Mouse (Mus musculus) heart, postnatal 0 days (tissue): ENCODE measurements at regions not wholly inside any gene's neighbourhood (a gene's known extent, or its start where the extent isn't known, plus 50 kb on each side); places are given as distances from the start of the nearest gene placed in this dataset.

Experiments
- ATAC-seq: fragments of 200-750 bp; cut with Nextera tagmentation; 2 replicates; pipeline ENCODE4 v1.8.0; 2017; ENCODE audit warnings: low read depth, moderate number of reproducible peaks, moderate library complexity; ENCODE audit not compliant: insufficient read depth
- DNase-seq: peaks from one replicate; pipeline ENCODE4 v3.0.0-alpha.2; 2016; ENCODE audit warnings: low spot score
- H3K27ac ChIP-seq: fragments of 300-500 bp; sonication (generic); 2 replicates; pipeline ENCODE4 v1.5.1; 2014; ENCODE audit warnings: low read depth, mild to moderate bottlenecking
- H3K27me3 ChIP-seq: fragments of 300-500 bp; sonication (generic); 2 replicates; pipeline ENCODE4 v1.6.1; 2014; ENCODE audit warnings: low read length, mixed read lengths; ENCODE audit not compliant: control insufficient read depth, insufficient read depth
- H3K36me3 ChIP-seq: fragments of 300-500 bp; sonication (generic); replicated peaks from 2 replicates; pipeline ENCODE4 v1.6.1; 2014; ENCODE audit warnings: low read length, mixed read lengths; ENCODE audit not compliant: control insufficient read depth, insufficient read depth
- H3K4me1 ChIP-seq: fragments of 300-500 bp; sonication (generic); 2 replicates; pipeline ENCODE4 v1.6.1; 2014; ENCODE audit warnings: antibody characterized with exemption; ENCODE audit not compliant: control insufficient read depth, insufficient read depth
- H3K4me2 ChIP-seq: fragments of 300-500 bp; sonication (generic); 2 replicates; pipeline ENCODE4 v1.6.1; 2014; ENCODE audit warnings: low read depth, mild to moderate bottlenecking, low read length, moderate library complexity
- H3K4me3 ChIP-seq: fragments of 300-500 bp; sonication (generic); 2 replicates; pipeline ENCODE4 v1.5.1; 2014; ENCODE audit warnings: low read depth, low read length
- H3K9ac ChIP-seq: fragments of 300-500 bp; sonication (generic); replicated peaks from 2 replicates; pipeline ENCODE4 v1.6.1; 2014; ENCODE audit warnings: low read depth, low read length, mixed read lengths
- H3K9me3 ChIP-seq: fragments of 300-500 bp; sonication (generic); replicated peaks from 2 replicates; pipeline ENCODE4 v1.6.1; 2016; ENCODE audit warnings: low read length; ENCODE audit not compliant: control insufficient read depth
- CTCF ChIP-seq: IDR thresholded peaks from 2 replicates; pipeline ENCODE4 v1.5.1; 2016; ENCODE audit warnings: antibody characterized with exemption, control low read depth, low read depth
- EP300 ChIP-seq: IDR thresholded peaks from 2 replicates; pipeline ENCODE4 v1.6.1; 2016; ENCODE audit warnings: antibody characterized with exemption, low read depth
- WGBS: fragments of 180-500 bp; shearing (Covaris S2); extraction: QIAGEN DNeasy Blood & Tissue Kit; methylation state at CpG from one replicate; pipeline ENCODE4 v1.1.7; 2014; 5-methylcytosine and 5-hydroxymethylcytosine counted together

DNA sequence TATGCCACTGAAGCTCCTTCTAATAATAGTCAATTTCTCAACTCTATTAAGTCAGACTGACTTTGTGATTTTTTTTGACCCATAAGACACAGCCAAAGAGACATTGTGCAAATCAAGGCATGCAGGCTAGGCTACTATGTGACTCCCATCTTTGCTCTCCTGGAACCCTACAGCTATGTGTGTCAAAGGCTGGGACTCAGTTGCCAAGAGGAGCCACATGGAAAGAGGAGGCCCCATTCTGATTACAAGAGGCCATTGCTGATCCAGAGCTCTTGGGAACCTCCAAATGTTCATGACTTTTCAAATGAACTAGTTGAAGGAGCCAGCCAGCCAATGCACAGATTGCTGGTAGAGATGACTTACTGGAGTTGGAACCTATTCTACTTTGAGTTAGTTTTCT is 228.0 kb upstream of the Gm5148 start:
- no peak overlapping the region for H3K4me3 ChIP-seq
- H3K27ac ChIP-seq: no peak overlapping the region
- H3K36me3 ChIP-seq: no peaks in the 10 kb centered on the region
- no peak overlapping the region for H3K4me2 ChIP-seq
- peaks cover 5% of the 10 kb centered on the region for H3K9me3 ChIP-seq
- ATAC-seq (no peak), DNase-seq (no peak)
- TF ChIP-seq CTCF: no peak
- TF ChIP-seq EP300: no peak
- no peaks in the 10 kb centered on the region for H3K4me1 ChIP-seq
- H3K9ac ChIP-seq: no peak overlapping the region
- H3K27me3 ChIP-seq: no peaks in the 10 kb centered on the region

DNA sequence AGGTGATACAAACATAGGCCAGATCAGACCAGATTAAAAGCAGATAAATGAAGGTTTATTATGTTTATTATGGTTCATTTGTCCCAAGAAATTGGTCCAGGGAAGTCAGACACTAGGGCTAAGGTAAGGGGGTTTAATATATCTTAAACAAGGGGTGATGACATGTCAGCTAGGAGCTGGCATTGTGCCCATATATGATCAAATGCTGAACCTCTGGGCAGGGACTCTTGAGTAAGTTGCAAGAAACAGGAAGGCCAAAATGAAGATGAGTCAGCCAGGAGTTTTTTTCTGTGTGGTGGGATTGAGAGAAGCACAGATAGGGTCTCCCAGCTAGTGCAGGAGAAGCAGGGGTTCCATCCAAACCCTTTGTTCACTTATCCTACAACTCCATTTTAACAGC is 219.4 kb upstream of the Gm5148 start:
- H3K27ac ChIP-seq: no peak overlapping the region
- H3K36me3 ChIP-seq: no peaks in the 10 kb centered on the region
- no peak overlapping the region for H3K4me3 ChIP-seq
- no peak for ATAC-seq
- TF ChIP-seq CTCF (no peak), EP300 (no peak)
- H3K4me2 ChIP-seq: no peak overlapping the region
- H3K9me3 ChIP-seq: no peaks in the 10 kb centered on the region
- H3K27me3 ChIP-seq: no peaks in the 10 kb centered on the region
- peaks cover 7% of the 10 kb centered on the region for H3K4me1 ChIP-seq
- DNase-seq: no peak
- no peak overlapping the region for H3K9ac ChIP-seq

DNA sequence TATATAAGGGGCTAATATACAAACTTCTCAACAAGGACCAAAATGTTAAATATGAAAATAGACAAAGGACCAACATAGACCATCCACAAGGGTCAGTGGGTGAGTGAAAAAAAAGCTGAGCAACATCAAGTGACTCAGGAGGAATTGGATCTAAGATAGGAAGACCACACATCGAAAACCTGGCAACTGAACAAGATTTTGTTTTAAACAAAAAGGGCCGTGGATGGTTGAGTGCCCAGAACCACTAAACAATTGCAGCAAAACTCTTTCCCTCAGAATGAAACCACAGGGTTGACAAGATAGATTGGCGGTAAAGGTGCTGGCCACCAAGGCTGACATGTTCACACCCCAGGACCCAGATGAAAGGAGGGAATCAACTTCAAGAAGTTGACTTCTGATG is 215.7 kb upstream of the Gm5148 start:
- H3K9ac ChIP-seq: no peak overlapping the region
- ATAC-seq: no peak

DNA sequence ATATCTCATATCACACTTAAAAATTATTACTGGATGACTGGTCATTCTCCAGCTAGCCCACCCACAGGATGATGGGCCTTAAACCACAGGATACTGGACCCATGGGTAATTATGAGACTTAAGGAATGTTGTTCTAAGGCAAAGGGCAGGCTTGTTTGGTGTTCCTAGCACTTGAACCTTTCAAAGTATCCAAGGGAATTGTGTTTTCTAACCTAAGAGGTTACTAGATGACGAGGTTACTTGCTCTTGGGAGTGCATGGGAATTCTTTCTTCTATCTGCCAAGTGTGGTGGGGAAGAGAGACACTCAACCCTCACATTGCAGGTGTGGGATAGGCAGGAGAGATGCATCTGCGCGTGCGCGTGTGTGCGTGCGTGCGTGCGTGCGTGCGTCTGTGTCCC is 214.6 kb upstream of the Gm5148 start:
- H3K36me3 ChIP-seq: no peaks in the 10 kb centered on the region
- 96% methylated on average over 11 of the region's 11 CpGs for WGBS
- no peaks in the 10 kb centered on the region for H3K27me3 ChIP-seq
- H3K4me3 ChIP-seq: no peak overlapping the region
- peaks cover 42% of the 10 kb centered on the region for H3K4me1 ChIP-seq
- no peak overlapping the region for H3K9ac ChIP-seq
- H3K4me2 ChIP-seq: no peak overlapping the region
- ATAC-seq: no peak
- no peaks in the 10 kb centered on the region for H3K9me3 ChIP-seq
- no peak for DNase-seq
- peak overlapping the region; percentile 84 for H3K27ac ChIP-seq
- TF ChIP-seq EP300 (no peak), CTCF (no peak)

More for the DNA sequence above, 215.7 kb upstream of the Gm5148 start:
- H3K27ac ChIP-seq: no peak overlapping the region
- 79% methylated on average over 3 of the region's 3 CpGs for WGBS
- no peak overlapping the region for H3K4me3 ChIP-seq
- H3K4me2 ChIP-seq: no peak overlapping the region
- H3K9me3 ChIP-seq: no peaks in the 10 kb centered on the region
- peaks cover 37% of the 10 kb centered on the region for H3K4me1 ChIP-seq
- no peaks in the 10 kb centered on the region for H3K36me3 ChIP-seq
- DNase-seq: no peak
- no peaks in the 10 kb centered on the region for H3K27me3 ChIP-seq
- TF ChIP-seq CTCF (no peak), EP300 (no peak)

DNA sequence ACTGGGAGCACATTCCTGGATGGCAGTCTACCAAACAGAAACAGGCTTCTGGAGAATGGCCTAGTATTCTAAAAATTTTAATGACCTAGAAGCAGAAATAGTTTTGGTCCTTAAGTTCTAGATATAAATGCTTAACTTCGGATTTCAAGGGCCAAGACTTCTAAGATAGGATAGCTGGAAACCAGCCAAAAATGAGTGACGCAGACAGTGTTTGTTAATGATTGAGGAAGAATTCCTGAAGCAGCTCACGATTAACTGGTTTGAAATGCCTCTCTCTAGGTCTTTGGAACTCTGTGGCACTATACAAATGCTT is 213.9 kb upstream of the Gm5148 start:
- no peak overlapping the region for H3K4me2 ChIP-seq
- WGBS: 8% methylated on average over 3 of the region's 3 CpGs
- TF ChIP-seq EP300: peak; percentile 62
- TF ChIP-seq CTCF: no peak
- no peaks in the 10 kb centered on the region for H3K36me3 ChIP-seq
- H3K27ac ChIP-seq: peak overlapping the region; percentile 84
- H3K4me1 ChIP-seq: peaks cover 42% of the 10 kb centered on the region
- DNase-seq (peak; percentile 73), ATAC-seq (peak; percentile 75)
- H3K4me3 ChIP-seq: no peak overlapping the region
- H3K9ac ChIP-seq: no peak overlapping the region
- H3K9me3 ChIP-seq: no peaks in the 10 kb centered on the region
- no peaks in the 10 kb centered on the region for H3K27me3 ChIP-seq

DNA sequence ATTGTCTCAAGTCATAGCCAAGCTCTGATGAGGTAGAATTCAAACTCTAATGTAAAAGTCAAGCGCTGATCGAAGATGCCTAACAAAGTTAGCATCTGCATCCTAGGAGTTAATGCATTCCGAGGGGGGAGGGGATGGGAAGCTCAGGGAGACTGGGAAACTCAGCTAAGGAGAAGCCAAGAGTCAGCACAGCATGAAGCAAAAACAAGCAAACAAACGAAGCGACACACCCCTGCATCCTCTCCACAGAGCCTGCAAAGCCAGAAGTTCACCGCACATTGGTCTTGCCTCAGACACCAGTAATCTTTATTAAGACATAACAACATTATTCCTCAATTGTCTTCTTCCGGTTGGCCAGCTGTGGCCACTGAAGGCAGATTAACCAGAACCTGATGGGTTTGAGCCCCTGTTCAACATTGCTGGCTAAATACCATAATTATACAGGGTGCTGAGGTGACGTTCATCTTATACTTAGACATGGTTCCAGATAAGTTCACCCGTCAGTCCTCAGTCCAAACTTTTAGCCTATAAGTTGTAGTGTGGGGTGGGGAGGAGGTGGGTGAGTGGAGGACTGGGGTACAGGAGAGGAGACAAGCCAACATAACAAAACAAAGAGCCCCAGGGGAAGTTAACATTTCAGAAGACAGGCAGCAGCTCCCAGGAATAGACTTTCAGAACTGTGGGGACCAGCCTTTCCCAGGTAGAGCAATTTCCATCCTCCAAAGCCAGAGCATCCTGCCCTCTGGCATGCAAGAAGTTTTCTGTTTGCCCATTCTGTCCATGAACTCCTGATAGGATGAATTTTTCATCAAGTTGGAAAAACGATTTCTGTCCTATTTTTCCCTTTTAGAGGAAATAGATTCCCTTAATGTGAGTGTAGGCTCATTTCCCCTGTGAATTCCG is 213.3 kb upstream of the Gm5148 start:
- H3K9me3 ChIP-seq: no peaks in the 10 kb centered on the region
- H3K4me3 ChIP-seq: no peak overlapping the region
- no peaks in the 10 kb centered on the region for H3K36me3 ChIP-seq
- DNase-seq (peak; percentile 36), ATAC-seq (peak; percentile 16; the same call in 1 of the 2 replicates)
- no peaks in the 10 kb centered on the region for H3K27me3 ChIP-seq
- peak overlapping the region; percentile 84 for H3K27ac ChIP-seq
- 49% methylated on average over 11 of the region's 11 CpGs for WGBS
- no peak overlapping the region for H3K4me2 ChIP-seq
- H3K4me1 ChIP-seq: peaks cover 42% of the 10 kb centered on the region
- H3K9ac ChIP-seq: no peak overlapping the region
- TF ChIP-seq CTCF (no peak), EP300 (no peak; the same call in 1 of the 2 replicates)
